Mouse (Mus musculus): ENCODE data around the gene Foxs1. TPM values are rescaled to one million over a fixed set of nuclear protein-coding genes. Genes with fewer than 3 reads are reported as not detected.

Foxs1 gene
- total RNA-seq (2021), result 1 to 10 TPM; 2.3 to 3.5 TPM
- long read RNA-seq, experiment 1, partial matches to known transcripts, result 0 of 1 reads
- long read RNA-seq, experiment 1, other reads (novel, unspliced or antisense), result 0 of 1 reads
- long read RNA-seq, experiment 2, partial matches to known transcripts, result 0 of 2 reads
- long read RNA-seq, experiment 2, other reads (novel, unspliced or antisense), result 0 of 2 reads

DNA sequence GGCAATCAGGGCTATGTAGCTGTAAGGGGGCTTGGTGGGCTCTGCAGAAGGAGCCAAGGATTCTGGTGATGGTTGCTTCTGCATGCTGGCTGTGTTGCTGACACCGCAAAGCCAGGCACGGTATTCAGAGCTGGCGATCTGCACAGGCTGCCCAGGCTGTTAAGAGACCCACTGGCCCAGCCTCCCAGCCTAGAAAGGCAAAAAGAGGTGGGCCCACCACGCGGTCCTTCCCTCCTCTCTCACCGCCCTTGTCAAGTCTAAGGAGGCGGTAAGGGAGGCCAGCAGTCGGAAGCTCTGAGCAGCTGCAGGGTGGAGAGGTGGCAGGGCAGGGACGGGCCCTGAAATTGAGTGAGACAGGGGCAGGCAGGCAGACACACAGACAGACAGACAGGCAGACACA, at the start of gene Foxs1:
TSS of gene Foxs1 (minus strand) at position 161 of the 400 bp plus-strand sequence.
- no peak for DNase-seq (ENCODE audit: low spot score in 2 of 2)

DNA sequence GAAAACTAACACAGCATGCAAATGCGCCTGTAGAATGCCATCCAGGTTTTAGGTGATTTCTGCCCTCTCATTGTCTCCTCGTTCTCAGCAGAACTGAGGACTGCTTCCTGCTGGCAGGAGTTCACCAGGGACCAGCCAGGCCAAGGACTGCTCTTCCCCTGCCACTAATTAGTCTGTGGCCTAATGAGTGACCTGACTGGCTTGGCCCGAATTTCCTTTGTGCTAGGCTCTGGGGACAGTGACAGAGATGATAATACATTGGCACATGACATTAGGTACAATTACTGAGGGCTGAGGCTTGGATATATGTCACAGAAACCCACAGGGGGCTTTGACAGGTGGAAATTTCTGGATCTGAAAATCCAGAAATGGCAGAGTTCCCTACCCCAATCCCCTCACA, 44.0 kb upstream of the Foxs1 start:
- no peak for DNase-seq (ENCODE audit: low spot score in 2 of 2)

DNA sequence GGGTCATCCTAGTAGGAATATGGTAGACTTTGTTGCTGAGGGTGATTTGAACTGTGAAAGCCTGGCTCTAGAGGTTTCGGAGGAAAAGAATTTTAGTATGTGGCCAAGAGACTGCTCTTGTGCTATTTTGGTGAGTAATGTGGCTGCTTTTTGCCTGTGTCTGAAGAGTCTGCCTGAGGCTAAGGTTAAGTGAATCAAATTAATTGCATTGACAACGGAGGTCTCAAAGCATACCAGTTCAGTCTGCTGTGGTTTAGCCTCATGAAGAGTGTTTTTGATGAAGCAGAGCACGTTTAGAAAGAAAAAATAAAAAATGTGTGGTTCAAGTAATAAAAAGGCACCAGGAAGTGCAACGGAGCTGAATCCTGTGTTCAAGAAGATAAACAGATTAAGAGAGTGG, 32.5 kb upstream of the Foxs1 start:
- no peak for DNase-seq (ENCODE audit: low spot score in 2 of 2)

DNA sequence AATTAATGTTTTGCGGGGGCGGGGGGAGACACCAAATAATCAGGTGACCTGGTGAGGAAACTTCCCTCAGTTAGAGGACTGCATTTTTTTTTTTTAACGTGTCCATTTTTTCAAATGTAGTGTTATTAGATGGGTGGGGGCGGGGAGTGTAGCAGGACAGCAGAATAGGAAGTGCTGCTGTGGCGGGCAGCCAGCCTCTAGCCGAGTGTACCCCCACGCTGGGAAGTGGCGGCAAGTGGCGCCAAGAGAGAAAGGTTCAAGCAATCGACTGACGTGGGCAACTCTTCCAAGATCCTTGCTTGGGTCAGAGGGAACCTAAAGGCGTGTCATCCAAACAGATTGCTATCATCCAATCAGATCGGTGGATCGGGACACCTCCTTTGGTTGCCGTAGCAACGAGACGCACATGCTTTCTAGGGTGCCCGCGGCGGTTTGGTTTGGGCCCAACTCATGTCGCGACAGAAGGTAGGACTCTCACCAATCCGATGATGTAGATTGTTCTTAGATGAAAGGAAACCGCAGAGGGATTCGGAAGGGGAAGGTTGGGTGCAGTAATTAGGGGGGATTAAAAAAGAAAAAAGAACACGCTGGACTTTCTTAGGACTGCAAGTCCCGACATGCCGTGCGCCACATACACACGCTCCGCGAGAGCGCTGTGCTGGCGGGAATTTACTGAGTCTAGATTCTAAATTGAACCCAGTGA, 29.2 kb upstream of the Foxs1 start, which contains the start of gene Ttll9:
TSS of gene Ttll9 (plus strand) at position 395 of the 703 bp plus-strand sequence.
- peak; percentile 52 to 63 for DNase-seq (ENCODE audit: low spot score in 2 of 2)

DNA sequence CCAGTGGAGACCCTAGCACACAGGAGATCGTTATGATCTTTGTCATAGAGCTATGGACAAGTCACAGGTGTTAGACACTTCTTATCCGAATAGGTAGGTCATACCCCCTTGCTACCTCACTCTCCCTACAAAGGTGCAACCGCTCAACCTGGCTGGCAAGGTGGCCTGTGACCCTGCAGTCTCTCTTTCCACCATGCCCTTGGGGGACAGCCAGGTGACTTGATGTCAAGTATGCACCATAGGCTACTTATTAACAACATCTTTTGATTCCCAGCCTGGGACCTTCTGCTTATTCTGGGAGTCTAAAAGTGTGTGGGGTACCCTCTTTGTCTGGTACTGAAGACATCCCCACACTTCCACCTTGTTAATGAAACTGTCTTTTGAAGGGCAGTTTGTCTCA, 25.1 kb upstream of the Foxs1 start:
- no peak for DNase-seq (ENCODE audit: low spot score in 2 of 2)

DNA sequence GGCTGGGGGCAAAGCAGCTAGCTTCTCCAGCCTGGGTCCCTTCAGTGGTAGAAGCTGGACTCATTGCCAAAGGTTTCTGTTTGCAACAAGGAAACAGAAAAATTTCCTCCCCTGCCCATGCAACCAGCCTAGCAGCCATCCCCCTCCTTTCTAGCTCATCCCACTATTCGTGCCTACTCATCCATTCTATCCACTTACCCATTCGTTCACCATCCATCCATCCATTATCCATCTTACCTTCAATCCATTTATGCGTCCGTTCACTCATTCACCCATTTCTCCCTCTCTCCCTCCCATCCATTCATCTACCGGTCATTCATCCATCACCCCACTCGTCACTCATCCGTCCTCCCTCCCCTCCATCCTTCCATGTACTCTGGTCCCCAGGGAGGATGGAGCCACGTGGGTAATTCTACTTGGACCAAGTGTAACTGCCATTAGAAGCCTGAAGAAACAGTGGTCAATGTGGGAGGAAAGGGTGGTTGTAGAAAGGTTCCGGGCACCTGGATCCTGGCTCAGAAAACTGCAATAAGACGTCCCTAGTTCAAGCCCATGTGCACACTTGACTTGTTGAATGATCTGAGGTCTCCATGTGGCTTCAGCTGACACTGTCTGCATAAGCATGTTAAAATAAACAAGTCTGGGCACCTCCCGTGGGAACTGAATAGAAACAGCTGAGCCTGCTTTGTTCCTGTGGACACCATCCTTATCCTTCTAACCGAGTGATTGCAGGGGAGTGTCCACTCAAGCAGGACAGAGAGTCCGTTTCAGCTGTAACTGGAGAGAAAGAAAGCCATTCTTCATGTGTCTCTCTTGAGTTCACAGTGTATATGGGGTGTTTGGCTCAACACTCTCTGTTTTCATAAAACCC, 19.1 kb upstream of the Foxs1 start:
- DNase-seq (ENCODE audit: low spot score in 2 of 2), result no peak

DNA sequence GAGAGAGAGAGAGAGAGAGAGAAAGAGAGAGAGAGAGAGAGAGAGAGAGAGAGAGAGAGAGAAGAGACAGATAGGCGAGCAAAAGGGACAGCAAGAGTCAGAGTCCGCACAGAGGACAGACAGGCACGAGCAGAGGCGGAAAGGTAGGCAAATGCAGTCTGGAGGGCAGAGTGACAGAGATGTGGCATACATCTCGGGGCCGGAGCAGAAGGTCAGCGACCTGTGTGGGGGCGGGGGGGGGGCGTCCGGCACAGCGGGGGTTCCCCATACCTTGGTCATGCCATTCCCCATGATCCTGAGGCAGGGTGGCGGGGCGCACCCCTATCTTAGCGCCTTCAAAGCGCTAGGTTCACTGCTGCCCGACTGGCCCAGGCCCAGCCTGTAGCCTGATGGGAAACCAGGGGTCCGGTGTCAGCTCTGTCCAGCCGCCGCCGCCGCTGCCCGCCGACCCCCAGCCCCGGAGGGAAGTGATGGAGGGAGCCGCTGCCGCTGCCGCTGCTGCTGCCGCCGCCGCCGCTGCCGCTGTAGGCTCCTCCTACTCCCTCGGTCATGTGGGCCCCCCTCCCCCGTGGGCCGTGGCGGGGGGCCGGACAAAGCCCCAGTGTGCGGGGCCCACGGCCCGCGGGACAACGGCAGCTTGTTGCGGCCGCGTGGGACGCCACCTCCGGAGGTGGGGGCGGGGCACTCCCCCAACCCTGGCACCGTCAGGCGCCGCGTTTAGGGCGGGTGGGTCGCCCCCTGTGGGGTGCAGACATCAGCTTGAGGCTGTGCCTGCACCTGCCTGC, 18.2 kb upstream of the Foxs1 start, which contains the start of gene Dusp15:
TSS of gene Dusp15 (minus strand) at position 634 of the 785 bp plus-strand sequence.
- no peak for DNase-seq (ENCODE audit: low spot score in 2 of 2)

DNA sequence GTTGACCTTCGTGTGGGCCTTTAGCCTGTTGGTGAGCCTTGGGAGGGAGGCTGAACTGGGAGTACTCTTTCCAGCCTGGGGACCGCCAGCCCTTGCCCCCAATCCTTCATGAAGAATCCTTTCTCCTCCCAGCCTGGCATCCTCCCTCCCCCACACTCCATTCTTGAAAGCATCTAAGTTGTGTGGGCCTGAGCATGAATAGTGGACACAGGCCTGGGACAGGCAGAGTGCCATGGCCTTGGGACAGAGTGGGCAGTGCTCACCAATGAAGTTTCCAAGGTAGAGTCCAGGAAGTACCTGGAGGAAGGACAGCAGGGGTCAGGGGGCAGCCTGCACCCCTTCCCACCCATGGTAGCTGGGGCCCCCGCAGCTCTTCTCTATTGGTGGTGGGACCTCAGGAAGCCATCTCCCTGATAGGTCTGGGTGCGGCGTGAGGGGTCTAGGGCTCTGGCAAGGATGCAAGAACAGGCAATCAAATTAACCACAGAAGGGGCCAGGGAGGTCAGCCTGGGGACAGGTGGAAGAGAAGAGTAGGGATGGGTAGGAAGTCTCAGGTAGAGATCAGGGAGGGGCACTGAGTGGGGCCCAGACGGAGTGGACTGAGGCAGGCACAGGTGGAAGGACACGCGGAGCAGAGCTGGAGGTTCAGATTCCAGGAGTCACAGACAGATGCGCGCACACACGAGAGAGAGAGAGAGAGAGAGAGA, 17.5 kb upstream of the Foxs1 start:
- DNase-seq (ENCODE audit: low spot score in 2 of 2), result no peak

DNA sequence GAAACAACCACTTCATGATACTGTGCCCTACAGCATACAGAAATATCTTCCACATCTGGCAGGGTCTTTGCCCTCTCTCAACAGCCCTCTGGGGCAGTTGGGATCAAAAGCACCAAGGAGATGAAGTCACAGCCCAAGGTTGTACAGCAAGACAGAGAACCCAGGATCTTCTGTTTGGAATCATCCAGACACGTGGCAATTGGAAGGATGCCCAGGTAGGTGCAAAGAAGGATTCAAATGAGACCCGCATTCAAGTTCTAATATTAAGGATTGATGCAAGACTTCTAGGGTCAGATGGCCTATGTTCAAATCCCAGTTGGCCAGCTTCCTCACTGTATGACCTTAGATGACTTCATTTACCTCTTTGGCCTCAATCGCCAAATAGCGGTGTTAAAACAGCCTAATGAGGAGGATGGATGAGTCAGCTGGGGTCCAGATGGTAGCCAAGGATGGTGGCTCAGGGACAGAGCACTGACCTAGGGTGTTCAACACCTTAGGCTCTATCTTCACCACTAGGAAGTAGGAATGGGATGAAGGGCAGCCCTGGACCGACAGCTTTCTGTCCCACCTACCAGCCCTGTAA, 15.5 kb upstream of the Foxs1 start:
- no peak for DNase-seq (ENCODE audit: low spot score in 2 of 2)

DNA sequence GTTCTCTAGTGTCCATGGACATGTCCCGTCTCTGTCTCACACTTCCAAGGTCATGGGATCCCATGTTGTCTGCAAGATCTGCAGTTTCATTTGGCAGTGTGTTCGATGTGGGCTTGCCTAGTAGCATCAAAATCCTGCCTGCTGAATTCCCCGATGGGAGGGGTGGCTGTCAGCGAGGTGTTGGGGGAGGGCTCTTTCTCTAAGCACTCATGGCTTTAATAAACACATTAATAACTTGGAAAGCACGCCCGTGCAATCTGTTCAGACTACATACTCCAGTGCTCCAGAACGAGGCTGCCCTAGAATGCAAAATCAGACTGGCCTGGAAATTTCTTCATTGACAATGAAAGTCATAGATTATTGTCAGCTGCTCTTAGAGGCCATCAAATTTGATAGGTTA, 14.1 kb upstream of the Foxs1 start:
- no peak for DNase-seq (ENCODE audit: low spot score in 2 of 2)

DNA sequence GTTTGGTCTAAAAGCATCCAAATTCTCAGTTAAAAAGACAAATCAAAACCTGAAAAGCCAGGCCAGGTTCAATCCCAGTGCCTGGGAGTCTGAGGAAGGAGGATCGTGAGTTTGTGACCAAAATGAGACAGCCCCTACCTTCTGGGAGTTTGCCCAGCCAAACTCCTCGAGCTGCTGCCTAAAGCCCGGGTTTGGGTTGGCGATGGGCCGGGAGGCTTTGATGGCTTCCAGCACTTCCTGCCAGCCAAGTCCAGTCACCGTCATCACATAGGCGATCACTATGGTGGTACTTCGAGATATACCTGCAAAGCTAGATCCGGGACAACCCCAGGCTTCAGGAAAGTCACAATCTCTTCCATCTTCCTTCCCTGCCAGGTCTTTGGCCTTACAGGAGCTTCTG, 11.0 kb upstream of the Foxs1 start:
- no peak for DNase-seq (ENCODE audit: low spot score in 2 of 2)

DNA sequence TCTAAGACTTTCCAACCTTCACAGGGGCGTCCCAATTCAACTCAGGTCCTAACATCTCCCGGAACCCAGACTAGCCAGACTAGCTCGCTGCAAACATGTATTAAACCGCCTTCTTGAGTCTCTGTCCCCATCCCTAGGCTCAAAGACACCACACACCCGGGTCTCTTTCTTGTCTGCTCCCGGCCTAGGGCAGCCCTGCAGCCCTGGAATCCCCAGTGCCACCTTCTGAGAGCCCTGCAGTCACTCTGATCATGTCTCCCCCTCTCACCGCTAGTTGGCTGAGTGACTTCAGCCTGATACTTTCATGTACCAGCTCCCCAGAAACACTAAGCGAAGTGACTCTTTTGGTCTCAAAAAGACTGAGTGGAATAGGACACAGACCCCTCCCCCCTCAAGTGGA, 10.6 kb upstream of the Foxs1 start:
- DNase-seq (ENCODE audit: low spot score in 2 of 2), result no peak

DNA sequence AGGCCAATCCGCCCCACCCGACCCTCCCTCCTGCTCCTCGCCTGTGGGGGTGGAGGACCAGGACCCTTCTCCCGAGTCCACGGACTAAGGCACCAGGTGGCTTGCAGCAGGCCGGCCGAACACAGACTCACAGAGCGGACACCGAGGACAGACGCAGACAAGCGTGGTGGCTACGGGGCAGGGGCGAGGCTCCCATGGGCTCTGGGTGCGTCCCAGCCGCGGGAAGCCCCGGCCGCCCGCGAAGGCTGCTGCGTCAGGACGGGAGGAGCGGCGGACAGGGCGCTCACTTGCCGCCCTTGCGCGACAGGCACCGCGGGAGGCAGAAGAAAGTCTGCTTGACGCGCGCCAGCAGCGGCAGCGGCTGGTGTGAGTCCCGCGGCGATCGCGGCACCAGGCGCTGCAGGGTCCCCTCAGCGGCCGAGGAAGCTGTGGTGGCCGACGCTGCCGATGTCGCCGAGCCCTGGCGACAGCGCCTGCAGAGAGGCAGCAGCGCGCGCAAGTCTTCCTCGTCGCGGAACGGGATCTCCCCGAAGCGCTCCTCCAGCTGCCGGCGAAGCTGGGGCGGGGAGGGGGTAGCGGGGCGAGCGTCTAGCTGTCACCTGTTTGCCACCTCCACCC, 10.0 kb upstream of the Foxs1 start:
- DNase-seq (ENCODE audit: low spot score in 2 of 2), result no peak

DNA sequence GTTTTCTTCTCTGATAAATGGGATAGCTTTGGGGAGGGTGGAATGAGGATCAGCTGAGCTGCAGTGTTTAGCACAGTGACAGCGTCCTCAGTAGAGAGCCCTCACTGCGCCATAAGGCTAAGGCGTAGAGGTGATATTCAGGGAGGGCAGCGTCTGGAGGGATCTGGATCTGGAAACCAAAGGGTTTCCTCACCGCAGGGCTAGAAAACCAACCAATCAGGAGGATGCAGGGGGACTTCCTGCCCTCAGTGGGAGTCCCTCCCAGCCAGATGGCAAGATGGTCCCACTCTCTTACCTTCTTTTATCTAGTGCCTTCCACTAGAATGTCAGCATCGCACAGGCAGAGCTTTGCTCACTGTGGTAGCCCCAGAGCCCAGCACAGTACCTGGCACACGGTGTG, 8.8 kb upstream of the Foxs1 start:
- DNase-seq (ENCODE audit: low spot score in 2 of 2), result no peak

DNA sequence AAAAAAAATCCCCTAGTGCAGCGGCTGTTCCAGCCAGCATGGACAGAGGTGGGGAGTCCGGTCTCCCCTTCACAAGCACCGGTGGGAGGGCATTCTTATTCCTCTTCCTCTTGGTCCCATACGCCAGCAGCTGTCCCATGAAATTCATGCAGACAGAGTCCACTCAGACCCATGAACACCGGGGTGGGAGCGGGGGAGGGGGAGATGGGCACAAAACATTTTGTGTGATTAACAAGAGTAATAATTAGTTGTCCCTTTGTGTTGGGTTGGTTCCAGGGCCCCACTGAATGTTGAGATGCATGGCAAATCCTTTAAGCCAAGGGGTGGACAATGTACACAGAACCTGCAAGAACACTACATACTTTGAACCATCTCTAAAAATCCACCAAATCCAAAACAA, 8.1 kb upstream of the Foxs1 start:
- no peak for DNase-seq (ENCODE audit: low spot score in 2 of 2)

DNA sequence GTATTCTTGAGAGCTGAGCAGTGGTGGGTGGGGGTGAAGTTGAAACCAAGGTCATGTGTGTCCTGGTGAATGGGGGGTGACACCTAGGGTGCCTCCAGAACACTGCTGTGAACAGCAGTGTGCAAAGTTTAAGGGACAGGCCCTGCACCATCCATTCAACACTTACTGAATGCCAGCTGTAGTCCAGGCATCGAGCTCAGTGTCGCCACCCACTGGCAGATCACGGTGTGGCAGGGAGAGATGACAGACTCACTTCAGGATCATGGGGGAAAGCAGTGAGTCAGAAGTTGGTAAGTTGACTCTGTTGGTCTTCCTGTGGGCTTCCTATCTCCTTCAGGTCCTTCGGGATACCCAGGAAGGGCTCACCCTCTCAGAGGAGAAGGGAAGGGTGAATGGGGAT, 6.8 kb upstream of the Foxs1 start:
- peak; percentile 48 to 66 for DNase-seq (ENCODE audit: low spot score in 2 of 2)

DNA sequence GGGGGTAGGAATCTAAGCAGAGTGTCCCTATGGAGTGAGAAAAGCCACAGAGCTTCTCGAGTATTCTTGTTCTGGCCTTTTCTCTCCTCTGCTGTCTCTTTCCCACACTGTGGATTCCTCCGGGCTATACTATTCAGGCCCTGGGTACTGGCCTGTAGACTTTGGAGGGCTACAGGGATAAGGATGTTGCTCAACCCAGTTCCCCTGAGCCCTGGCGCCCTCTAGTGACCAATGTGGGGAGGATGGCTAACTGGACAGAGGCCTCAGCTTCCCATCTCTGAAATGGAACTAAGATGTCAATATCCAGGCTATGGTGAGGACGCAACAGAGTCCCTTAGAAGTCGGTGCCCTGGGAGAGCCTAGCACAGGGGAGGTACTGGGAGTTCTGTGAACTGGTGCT, 606 bp upstream of the Foxs1 start:
- DNase-seq (ENCODE audit: low spot score in 2 of 2), result peak; percentile 74 to 76

DNA sequence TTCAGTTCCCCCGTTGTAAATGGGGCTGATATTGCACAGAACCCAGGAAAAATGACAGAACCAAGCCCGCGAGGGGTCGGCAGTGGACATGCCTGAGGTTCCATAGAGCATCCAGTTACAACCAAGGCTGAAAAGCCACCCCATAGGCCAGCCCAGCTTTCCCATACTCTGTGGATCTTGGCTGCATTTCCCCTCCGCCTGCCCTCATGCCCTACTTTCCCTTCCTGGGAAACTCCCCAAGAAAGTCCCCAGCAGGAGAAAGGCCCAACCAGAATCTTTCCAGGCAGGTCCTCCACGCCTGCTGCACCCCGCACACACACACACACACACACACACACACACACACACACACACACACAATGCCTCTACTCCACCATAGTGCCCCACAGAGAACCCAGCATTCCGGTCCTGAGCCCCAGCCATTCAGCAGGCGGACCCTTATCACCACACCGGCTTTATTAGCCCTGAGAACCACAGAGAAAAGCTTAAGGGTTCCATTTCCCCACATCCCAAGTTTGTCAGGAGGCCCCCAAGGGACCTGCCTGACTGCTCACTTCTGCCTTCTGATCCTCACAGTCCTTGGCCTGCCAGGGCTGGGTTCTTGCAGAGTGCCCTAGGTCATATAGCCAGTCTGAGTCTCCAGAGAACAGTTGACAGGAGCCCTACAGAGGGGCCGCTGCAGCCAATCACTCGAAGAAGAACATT, 1.4 kb downstream of the Foxs1 start:
- no peak for DNase-seq (ENCODE audit: low spot score in 2 of 2)

DNA sequence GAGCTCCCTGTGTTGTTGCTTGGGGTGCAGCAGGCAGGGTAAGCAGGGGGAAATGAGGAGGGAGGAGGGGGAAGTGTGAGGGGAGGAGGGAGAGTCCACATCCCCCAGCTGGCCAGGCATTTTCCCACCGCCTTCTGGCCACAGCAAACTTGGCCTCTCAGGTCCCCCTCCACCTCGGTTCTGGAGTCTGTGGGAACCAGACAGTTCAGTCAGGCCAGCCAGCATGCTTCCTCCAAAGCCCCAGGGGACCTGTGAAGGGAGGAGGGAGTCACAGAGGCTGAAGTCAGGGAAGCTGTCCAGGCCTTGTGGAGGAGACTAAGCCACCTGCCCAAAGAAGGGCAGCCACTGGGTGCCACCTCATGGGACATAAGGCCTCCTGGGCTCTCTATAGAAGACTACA, 2.7 kb downstream of the Foxs1 start:
- no peak for DNase-seq (ENCODE audit: low spot score in 2 of 2)

Measured in adrenal gland, adult 18-20 months (tissue).